8 mouse cellular contexts compared by ENCODE assay signal in the genomic region with DNA sequence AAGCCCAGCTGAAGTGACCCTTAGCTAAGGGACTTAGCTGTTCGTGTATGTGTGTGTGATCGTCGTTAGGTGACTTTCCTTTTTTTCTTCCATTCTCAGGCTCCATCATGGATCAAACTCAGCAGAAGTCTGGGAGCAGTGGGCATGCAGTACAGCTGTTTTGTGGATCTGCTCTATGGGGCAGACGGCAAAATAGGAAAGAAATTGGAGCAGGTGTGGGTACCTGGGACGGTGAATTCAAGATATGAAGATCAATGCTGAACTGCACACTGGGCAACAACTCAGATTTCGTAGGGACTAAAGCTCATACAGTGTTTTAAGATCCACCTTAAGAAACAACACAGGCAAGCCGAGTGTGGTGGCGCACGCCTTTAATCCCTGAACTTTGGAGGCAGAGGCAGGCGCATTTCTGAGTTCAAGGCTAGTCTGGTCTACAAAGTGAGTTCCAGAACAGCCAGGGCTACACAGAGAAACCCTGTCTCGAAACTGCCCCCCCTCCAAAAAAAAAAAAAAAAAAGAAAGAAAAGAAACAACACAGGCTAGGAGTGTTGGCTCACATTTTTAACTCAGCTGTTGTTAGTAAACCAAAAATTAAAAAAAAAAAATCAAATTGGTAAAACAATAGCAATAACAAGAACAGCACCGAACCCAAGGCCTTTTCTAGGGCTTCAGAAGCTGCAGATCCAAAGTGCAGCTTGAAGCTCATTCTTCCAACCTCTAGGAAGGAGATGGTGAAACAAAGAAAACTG. TPM values are rescaled to one million over a fixed set of nuclear protein-coding genes. Genes with fewer than 3 reads are reported as not detected.
DNase-seq lines count a peak whose midpoint lies in the region; ATAC-seq and TF ChIP-seq lines count a peak whose summit lies in the region.

No protein-coding gene starts in this region.

- peak overlapping the region; percentile 85 for H3K4me2 ChIP-seq in heart, embryonic 14.5 days (ENCODE audit: low read length)
- peak overlapping the region; percentile 76 for H3K4me2 ChIP-seq in liver, embryonic 13.5 days

- no peaks in the 10 kb centered on the region for H3K27me3 ChIP-seq in G1E (ENCODE audit: insufficient read depth, low read length)
- no peaks in the 10 kb centered on the region for H3K27me3 ChIP-seq in heart, embryonic 14.5 days (ENCODE audit: control insufficient read depth, insufficient read depth, low read length)
- H3K27me3 ChIP-seq in liver, embryonic 13.5 days: no peaks in the 10 kb centered on the region

- H3K4me3 ChIP-seq in gastrocnemius, adult 2 months: peak overlapping the region; percentile 75
- H3K4me3 ChIP-seq in G1E (ENCODE audit: low read depth, low read length): peak overlapping the region; percentile 83; the same call in 1 of the 2 replicates
- H3K4me3 ChIP-seq in heart, embryonic 14.5 days (ENCODE audit: control insufficient read depth in 1 of 2, insufficient read depth in 1 of 2, low read depth in 1 of 2, low read length in 2 of 2): peak overlapping the region in 1 of 2 experiments; percentile 95; a peak in 2 of 4 replicates
- H3K4me3 ChIP-seq in liver, embryonic 13.5 days (replicated peaks): peak overlapping the region; percentile 88

- H3K9ac ChIP-seq in heart, embryonic 14.5 days (ENCODE audit: low read length): peak overlapping the region; percentile 42
- H3K9ac ChIP-seq in liver, embryonic 13.5 days: peak overlapping the region; percentile 49; the same call in 1 of the 2 replicates

- peak overlapping the region; percentile 68 for H3K27ac ChIP-seq in gastrocnemius, adult 2 months
- peak overlapping the region; percentile 30 to 78; a peak in 3 of 4 replicates for H3K27ac ChIP-seq in heart, embryonic 14.5 days (replicated peaks in 1 of 2; ENCODE audit: control insufficient read depth in 1 of 2, insufficient read depth in 1 of 2, low read depth in 2 of 2, low read length in 2 of 2)
- H3K27ac ChIP-seq in liver, embryonic 13.5 days: peak overlapping the region; percentile 43; the same call in 1 of the 2 replicates

- no peak for ATAC-seq in G1E (ENCODE audit: extremely low read depth, insufficient number of reproducible peaks, low FRiP score, poor library complexity, severe bottlenecking)
- no peak for ATAC-seq in heart, embryonic 14.5 days (ENCODE audit: insufficient number of reproducible peaks, insufficient read depth, low FRiP score, low read depth)
- ATAC-seq in liver, embryonic 13.5 days (ENCODE audit: low read depth): no peak
- ATAC-seq in granulocyte monocyte progenitor cell, adult 5-6 weeks (replicated peaks; ENCODE audit: poor library complexity, severe bottlenecking): no peak; the same call in 1 of the 2 replicates

- TF ChIP-seq CTCF in gastrocnemius, adult 2 months (IDR thresholded peaks at IDR 0.05): no peak
- no peak for TF ChIP-seq CTCF in G1E (IDR thresholded peaks at IDR 0.05; ENCODE audit: low read depth, low read length)

- 79% methylated on average over 12 of the region's 12 CpGs for WGBS in heart, embryonic 14.5 days
- 76% methylated on average over 12 of the region's 12 CpGs for WGBS in liver, embryonic 13.5 days (ENCODE audit: insufficient replicate concordance)

- peaks cover 26% of the 10 kb centered on the region for H3K36me3 ChIP-seq in G1E (replicated peaks)
- H3K36me3 ChIP-seq in heart, embryonic 14.5 days (ENCODE audit: control insufficient read depth, insufficient read depth, low read length): no peaks in the 10 kb centered on the region
- H3K36me3 ChIP-seq in liver, embryonic 13.5 days: peaks cover 16% of the 10 kb centered on the region

- no peak for DNase-seq in gastrocnemius, adult 2 months
- no peak for DNase-seq in gastrocnemius, postnatal 4 days (ENCODE audit: low spot score in 2 of 2)
- no peak for DNase-seq in G1E (ENCODE audit: low spot score)
- no peak for DNase-seq in liver, embryonic 13.5 days
- DNase-seq in thymus, postnatal 36 days: no peak
- DNase-seq in cerebellum, adult 8-10 months: no peak

- H3K4me1 ChIP-seq in G1E (ENCODE audit: insufficient read depth, low read depth, low read length): peaks cover 63% of the 10 kb centered on the region
- peaks cover 4 to 19% of the 10 kb centered on the region in 2 experiments for H3K4me1 ChIP-seq in heart, embryonic 14.5 days (ENCODE audit: control insufficient read depth in 2 of 2, insufficient read depth in 2 of 2, low read length in 2 of 2)
- H3K4me1 ChIP-seq in liver, embryonic 13.5 days (replicated peaks): peaks cover 81% of the 10 kb centered on the region

- peaks cover 9% of the 10 kb centered on the region for H3K9me3 ChIP-seq in G1E (replicated peaks)
- H3K9me3 ChIP-seq in heart, embryonic 14.5 days (ENCODE audit: control insufficient read depth, low read length): no peaks in the 10 kb centered on the region
- H3K9me3 ChIP-seq in liver, embryonic 13.5 days (replicated peaks): no peaks in the 10 kb centered on the region

- intact Hi-C loops in gastrocnemius, adult 2 months (cut with DNase I): no loop called here

RNA-seq across cellular contexts. Expression of gene Vrk1, which starts 0.7 kb away (rescaled TPM):
- 1 to 10 TPM; 4.0 to 5.0 TPM for total RNA-seq in gastrocnemius, adult 2 months (2021)
- total RNA-seq in gastrocnemius, postnatal 4 days (2021): 10 to 100 TPM; 15.1 to 16.7 TPM
- 184 and 234 TPM in 2 replicates for total RNA-seq in G1E (2014; fragmentation: Nextera tagmentation)
- total RNA-seq in G1E (2017): 240 and 293 TPM in 2 replicates
- polyA plus RNA-seq in G1E (2012): 85.3 and 89.8 TPM in 2 replicates
- 37.1 and 39.8 TPM in 2 replicates for polyA plus RNA-seq in heart, embryonic 14.5 days (2014; fragmentation: Nextera tagmentation; extraction: Ambion mirVana)
- polyA plus RNA-seq in liver, embryonic 13.5 days (2015; fragmentation: Nextera tagmentation; extraction: Ambion mirVana): 127 and 146 TPM in 2 replicates
- 97.1 and 98.6 TPM in 2 replicates for total RNA-seq in granulocyte monocyte progenitor cell, adult 5-6 weeks (2014; fragmentation: Nextera tagmentation)
- 205 and 212 TPM in 2 replicates for total RNA-seq in granulocyte monocyte progenitor cell, adult 5-6 weeks (2017)

Comparison
In these comparisons a context has a peak if more than half of its experiments do, and no peak if none do; other contexts are left out.
1. RNA of gene Vrk1, which starts 0.7 kb away (total RNA-seq): 184 to 293 TPM in G1E and 97.1 to 212 TPM in granulocyte monocyte progenitor cell, adult 5-6 weeks; 15.1 to 16.7 TPM in gastrocnemius, postnatal 4 days and 4.0 to 5.0 TPM in gastrocnemius, adult 2 months; every median in the first group is over 4 times any median in the second.
2. Peak in every context shown above with its lines, with median percentiles within 50 percentile points of each other: H3K27ac ChIP-seq.